Mouse (Mus musculus) hindlimb bud, embryonic 11.5 days (tissue): ENCODE measurements around the gene Tff3.

Experiments used
- DNase-seq: peaks from one replicate; pipeline ENCODE4 v3.0.0-alpha.2; 2012; ENCODE audit warnings: low read depth, low spot score; ENCODE audit errors: extremely low spot score

The Tff3 gene

DNA sequence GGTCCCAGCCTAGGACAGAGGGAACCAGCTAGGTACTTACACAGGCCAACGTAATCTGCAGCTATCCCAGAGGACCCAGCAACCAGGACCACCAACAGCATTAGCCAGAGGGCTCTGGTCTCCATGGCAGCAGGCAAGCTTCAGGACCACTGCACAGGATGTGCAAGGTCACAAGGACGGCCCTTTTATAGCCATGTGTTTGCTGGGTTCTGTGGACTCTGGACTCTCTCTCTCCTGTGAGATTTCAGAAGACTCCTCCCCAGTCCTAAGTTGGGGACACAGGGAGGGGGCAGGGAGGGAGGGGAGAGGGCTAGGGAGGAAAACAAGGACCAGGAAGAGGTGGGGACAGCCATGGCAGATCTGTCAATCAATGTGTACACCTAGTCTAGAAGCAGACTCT, at the start of gene Tff3:
Gene Tff3, minus strand, starts transcription at position 195 of the 400 bp plus-strand sequence.
- no peak for DNase-seq

DNA sequence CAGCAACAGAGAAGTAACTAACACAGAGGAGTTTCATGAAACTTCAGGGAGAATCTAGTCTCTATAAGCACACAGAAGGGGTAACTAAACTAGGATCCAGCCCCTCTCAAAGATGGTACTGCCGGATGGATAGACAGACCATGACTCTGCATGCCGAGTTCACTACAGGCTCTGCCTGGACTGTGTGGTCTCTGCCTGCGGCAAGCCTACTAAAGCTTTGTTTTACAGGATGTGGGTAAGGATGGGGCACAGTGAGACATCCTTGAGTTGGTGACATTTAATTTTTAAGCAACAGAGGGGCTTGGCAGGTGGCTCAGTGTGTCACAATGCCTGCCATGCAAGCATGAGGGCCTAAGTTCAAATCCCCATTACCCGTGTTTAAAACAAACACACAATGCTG, 46.9 kb upstream of the Tff3 start:
- no peak for DNase-seq

DNA sequence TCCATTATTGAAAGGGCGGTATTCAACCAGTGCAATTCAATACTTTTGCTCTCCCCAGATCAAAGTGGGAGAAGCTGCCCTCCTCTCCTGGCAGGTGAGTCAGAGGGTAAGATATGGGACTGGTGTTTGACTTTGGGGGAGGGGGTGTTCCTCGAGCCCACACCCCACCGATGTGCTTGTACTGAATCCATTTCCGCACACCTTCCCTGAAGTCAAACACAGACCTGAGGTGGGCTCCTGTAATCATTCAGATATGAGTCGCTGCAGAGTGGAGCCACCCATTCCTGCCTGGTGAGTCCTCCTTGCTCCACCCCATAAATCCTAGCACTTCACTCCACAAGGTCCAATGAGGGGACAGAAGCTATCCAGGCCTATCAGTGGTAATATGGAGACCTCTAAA, 40.4 kb upstream of the Tff3 start:
- DNase-seq: no peak

DNA sequence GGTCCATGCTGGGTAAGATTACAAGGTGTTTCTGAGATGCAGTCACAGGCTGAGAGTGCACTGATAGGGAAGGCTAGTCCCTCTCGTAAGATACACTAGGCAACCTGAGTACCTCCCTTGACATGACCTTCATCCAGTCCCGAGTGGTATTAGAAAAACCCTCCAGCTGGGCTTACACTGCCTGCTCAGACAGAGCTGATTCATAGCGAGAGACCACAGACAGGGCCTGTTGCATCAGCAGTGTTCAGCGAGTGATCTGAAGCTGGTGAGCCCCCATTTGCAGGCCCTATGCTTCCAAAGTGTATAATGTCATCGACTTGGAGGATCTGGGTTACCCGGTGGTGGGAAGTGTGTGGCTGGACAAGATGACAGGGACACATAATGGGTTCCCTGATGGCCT, 35.7 kb upstream of the Tff3 start, which contains the start of gene Tff1:
Gene Tff1, minus strand, starts transcription at position 151 of the 400 bp plus-strand sequence.
- no peak for DNase-seq

GRCm38 (mm10) chr17:31163821-31164220, 34.4 kb upstream of the Tff3 start:
- DNase-seq: no peak

- no peak for DNase-seq
These were observed 33.2 kb upstream of the Tff3 start for GRCm38 (mm10) chr17:31162607-31163006.

- no peak for DNase-seq
These were observed 30.8 kb upstream of the Tff3 start for GRCm38 (mm10) chr17:31160291-31160690.

- no peak for DNase-seq
These were observed 28.5 kb upstream of the Tff3 start for GRCm38 (mm10) chr17:31157921-31158320.

DNA sequence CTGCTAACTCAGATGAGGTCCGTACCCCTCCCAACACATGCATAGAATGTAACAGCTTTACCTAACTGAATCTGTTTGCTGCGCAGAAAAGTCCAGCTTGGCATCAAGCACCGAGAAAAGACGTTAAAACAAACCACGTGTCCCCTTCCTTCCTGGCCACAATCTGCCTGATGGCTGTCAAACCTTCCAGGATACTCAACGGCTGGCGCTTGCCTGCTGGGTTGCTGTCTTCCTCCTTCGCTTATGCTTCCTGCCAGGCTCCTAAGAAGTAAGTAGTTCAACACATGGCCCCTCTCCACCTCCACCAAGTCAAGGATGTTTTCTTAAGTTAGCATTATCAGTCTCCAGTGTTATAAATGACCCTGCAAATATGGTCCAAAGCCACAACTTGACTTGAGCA, 24.3 kb upstream of the Tff3 start:
- no peak for DNase-seq

DNA sequence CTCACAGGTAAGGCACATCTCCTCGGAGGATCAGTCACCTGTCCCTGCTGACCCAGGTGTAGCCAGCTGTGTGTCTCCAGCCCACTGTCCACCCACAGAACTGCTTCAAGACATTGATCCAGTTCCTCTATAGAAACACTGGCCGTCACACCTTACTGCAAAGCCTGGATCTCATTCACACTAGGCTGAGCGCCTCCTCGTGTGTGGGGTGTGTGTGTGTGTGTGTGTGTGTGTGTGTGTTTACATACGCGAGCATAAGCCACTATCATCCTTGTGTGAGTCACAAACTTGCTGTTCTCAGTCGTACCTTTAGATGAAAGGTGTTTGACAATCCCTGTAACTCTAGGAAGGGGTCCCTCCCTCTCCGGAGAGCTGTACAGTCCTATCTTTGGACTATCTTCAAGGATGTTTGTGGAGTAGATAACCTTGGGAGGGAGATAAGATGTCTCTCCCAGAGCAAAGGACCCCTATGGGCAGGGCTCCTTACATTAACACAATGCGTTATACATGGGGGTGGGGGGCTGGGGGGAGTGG, 23.6 kb upstream of the Tff3 start:
- no peak for DNase-seq

- no peak for DNase-seq
These were observed 23.1 kb upstream of the Tff3 start for GRCm38 (mm10) chr17:31152512-31152911.

GRCm38 (mm10) chr17:31145998-31146397, 16.6 kb upstream of the Tff3 start:
- DNase-seq: no peak

DNA sequence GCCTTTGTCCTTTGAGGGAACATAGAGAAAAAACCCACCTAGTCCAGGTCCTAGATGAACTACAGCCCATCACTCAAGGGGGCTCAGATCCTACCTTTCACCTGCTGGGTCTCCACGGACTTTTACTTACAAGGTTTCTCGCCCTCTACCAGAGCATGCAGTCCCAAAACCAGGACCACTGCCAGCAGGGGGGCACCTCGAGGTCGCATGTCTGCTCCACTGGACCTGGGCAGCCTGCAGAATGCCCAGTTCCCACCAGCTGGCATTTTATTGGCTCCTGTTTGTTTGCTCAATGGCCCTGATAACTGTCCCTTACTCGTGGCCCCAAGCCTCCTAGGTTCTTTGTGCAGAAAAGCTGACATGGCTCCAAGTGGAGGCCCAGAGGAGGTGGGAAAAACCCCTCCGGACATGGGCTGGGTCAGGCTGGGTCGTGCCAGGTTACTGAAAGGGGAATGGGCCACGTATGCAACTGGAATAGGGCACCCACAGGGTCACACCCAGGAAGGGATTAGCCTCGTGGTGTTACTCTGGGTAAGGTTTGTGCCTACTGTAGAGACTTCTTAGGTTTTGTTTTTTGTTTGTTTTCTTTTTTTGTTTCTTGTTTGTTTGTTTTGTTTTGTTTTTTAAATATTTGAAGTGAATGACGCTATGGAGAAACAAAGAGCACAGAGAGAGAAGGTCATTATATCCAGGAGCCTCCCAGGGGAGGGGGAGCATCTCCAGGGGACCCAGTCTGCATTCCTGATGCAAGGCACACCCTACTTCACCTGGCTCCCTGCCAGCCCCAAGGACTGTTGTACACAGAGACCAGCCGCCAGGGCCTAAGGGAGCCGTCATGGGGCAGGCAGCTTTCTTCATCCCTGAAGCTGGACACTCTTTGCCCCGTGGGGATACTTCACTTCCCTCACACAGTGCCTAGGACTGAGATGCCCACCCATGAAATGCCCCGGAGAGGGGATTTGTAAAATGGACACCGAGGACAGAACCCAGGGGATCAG, 14.9 kb upstream of the Tff3 start, which contains the start of gene Tff2:
Gene Tff2, minus strand, starts transcription at position 243 of the 998 bp plus-strand sequence.
- DNase-seq: no peak

GRCm38 (mm10) chr17:31142116-31142515, 12.7 kb upstream of the Tff3 start:
- DNase-seq: no peak

DNA sequence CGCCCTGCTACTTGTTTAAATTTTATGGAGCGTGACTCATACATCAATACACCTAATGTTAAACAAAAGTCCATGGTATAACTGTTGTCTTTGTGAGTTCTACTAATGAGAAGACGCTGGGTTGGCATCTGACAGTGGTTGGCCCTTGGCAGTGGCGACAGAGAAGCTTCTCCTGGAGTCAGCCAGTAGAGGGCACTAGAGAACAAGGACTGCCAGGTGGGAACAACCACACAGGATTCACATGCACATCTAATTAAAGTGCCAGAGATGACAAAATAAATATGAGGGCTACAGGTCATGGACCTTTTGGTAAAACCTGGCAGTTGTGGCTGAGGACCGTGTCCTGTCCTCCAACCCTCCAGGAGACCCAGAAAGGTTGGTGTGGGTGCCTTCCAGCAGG, 9.0 kb upstream of the Tff3 start:
- peak; percentile 33 for DNase-seq

DNA sequence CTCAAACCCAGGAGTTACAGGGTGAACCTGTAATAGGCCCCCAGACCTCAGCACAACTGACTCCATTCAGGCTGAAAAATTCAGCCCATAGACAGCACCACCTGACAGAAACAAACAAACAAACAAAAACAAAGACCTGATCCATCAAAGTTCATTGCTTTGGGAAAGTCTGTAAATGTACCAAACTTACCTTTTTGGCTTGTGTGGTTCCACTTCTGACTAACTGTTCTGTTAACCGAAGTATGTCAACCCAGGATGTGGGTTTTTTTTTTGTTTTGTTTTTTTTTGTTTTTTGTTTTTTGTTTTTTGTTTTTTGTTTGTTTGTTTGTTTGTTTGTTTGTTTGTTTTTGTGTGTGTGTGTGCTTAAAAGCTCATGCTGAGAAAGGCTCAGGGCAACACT, 7.4 kb upstream of the Tff3 start:
- DNase-seq: no peak

GRCm38 (mm10) chr17:31136291-31136690, 6.8 kb upstream of the Tff3 start:
- DNase-seq: no peak

DNA sequence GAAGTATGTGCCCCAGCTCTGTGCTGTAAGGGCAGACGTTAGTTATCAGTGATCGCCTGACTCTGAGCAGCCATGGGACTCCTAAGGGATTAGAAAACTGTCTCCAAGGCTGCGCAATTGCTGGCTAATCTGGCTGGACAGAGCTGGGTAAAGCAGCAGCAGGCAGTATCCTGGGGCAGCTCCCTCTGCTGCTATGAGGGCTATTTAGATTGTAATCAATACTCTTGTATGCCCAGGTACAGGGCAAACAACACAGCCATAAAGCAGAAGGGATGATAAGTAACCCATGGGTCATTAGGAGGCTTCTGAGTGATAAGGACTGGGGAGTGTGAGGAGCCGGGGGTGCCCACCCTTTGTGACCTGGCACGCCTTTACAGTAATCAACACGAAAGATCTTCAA, 5.5 kb upstream of the Tff3 start:
- DNase-seq: no peak

- DNase-seq: no peak
These were observed 4.3 kb upstream of the Tff3 start for GRCm38 (mm10) chr17:31133776-31134175.

DNA sequence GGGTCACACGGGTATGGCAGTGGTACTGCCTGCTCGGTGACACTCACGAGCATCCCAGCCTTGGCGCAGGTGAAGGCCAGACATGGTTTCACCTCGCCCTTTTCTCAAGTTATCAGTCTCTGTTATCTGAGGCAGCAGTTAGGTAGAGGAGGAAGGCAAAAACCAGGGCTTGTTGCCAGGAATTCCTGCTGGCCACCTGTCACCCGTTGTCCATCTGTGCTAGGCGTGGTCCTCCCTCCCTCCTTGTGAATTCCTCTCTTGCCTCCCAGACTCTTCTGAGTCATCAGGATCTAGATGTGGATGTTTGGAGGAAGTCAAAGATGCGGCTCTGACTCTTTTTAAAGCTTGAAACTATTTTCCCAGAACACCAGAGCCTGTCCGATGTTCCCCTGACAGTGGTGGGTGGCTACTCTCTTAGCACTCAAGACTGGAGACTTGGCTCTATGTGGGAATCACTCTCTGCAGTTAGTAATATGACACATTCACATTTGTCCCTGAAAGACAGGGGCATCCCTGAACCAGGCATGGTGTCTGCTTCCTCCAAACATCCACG, 1.9 kb upstream of the Tff3 start:
- DNase-seq: no peak

GRCm38 (mm10) chr17:31128708-31129318, 633 bp downstream of the Tff3 start:
- DNase-seq: no peak
